Mouse (Mus musculus) layer of hippocampus, adult 11-12 months (tissue): ENCODE data around the gene Coro2b.
A peak's percentile ranks its signal among the peaks of the same experiment; 100 is the strongest.

ENCODE experiments used
- DNase-seq: peaks from one replicate; pipeline ENCODE4 v3.0.0; 2022; ENCODE audit warnings: low spot score

The Coro2b gene

DNA sequence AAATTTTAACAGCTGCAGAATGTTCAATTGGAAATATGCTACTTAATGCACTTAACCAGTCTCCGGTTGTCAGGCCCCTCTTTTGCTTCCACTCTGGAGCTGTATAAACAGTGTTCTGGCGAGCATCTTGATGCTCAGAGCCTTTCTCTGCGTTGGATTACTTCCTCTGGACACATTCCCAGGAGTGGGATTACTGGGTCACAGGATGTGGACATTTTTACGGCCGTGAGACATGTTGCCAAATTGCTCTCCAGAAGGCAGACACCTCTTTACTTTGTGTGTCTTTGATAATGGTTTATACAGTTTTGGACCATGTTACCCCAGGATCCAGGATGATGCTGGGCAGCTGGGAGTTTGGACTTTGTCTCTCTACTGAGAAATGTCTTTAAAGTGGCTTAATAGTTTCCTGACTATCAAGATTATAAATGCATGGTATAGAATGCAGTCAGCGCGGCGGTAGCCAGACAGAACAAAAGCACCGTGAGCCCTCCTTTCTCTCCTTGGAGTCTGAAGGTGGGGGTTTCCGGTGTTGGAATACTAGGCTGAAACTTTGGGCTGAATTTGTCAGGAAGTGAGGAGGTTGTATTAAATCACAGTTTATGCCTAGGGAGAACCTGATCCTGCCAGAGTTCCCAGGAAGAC, 23.2 kb downstream of the Coro2b start:
- DNase-seq, result no peak

DNA sequence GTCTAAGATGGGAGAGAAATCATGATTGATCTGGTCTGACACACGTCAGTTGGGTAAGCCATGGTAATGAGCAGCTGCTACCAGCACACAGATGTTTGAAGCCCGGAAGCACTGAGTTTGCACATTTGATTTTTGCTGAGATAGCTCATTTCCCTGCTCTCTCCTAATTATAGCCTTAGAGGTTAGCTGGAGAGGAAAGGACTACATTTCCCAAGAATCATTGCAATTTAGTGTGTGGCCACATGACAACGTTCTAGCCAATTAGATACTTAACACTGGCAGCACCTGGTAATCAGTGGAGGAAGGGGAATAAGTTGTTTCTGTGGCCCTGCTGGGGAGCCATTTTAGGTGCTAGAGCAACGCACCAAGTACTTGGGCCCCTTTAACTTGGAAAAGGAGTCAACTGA, 26.3 kb downstream of the Coro2b start:
- DNase-seq, result no peak

DNA sequence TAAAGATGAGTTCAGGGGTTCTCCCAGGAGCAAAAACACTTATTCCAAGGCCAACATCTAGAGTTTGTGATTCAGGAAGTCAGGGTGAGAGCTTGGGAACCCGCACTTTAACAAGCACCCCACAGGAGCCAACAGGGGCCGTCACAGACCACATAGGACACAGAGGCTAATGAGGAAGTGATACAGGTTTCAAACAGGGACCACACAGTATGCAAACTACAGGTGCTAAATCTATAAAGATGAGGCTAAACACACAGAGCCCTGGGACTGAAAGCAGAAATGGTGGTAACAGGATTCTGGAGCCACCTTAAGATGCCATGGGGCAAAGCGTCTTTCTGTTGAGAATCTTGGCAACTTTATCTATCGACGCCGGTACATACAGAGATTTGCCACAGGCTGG, 27.2 kb downstream of the Coro2b start:
- no peak for DNase-seq

DNA sequence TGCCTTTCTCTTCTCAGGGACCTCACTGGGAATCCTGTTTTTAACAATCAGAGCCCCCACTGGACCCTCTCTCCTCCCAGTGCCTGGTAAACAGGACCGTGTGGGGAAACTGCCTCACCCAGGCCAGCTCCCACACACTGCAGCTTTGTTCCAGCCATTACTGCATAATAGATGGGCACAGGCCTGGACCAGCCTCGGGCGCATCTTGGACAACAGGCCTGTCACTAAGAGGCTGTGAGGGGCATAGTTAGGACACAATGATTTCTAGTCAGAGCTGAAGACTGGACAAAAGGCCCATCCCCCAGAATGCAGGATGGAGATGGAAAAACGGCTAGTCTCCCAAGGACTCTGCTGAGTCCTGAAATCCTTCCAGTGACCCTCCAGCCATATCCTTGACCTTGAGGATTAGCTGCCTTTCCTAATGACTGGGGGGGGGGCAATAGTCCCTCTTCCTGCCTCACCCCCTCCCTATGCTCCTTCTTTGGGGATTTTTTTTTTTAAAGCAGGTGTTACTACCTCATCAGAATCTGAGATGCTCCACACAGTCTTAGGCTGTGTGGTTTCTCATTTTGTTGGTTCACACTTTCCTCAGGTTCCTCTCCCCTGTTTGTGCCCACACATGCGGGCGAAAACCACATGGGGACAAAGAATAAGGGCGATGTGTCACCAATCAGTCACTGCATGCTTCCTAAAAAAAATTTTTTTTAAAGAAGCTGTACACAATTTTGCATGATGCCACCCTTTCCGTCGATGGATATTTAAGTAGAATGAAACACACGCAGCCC, 27.9 kb downstream of the Coro2b start:
- DNase-seq, result peak; percentile 63

DNA sequence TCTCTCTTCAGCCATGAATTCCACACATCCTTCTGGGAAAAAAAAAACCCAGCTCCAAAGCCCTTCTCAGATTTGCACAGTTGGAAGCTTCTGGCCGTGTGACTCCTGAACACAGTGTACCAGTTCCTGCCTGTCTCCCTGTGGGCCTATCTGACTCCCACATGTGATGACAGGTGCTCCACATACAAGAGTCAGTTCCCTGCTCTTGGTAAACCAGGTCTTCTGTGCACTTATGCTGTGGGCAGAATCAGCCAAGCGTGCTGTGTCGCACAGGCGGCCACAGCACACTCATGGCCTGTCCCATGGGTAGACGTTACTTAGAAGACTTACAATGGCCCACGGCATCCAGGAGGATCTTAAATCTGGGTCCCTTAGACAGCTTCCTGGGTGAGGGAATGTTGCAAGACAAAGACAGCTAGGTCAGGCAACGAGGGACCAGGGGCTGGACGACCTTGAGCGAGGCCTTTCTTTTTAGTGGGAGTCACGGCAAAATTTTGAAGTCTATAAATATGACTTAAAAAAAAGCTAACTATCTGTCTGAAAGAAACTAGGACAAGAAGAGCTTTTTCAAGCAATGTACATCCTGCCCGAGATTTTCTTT, 30.3 kb downstream of the Coro2b start:
- no peak for DNase-seq

DNA sequence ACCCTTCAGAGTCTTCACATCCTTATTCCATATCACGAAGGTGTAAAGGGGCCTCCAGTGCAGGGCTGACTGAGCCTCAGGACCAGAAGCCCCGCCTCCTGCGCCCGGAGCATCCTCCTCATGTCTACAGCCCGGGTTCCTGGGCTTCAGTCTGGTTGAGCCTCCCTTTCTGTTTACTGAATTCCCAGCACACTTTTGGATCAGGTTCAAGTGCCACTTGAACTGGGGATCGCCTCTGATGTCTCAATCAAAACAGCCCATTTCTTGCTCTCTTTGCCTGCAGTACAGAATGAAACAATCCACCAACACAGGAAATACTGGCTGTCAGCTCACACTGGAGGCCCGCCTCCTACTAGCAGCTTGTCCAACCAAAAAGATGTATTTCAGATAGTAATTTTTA, 32.7 kb downstream of the Coro2b start:
- no peak for DNase-seq

DNA sequence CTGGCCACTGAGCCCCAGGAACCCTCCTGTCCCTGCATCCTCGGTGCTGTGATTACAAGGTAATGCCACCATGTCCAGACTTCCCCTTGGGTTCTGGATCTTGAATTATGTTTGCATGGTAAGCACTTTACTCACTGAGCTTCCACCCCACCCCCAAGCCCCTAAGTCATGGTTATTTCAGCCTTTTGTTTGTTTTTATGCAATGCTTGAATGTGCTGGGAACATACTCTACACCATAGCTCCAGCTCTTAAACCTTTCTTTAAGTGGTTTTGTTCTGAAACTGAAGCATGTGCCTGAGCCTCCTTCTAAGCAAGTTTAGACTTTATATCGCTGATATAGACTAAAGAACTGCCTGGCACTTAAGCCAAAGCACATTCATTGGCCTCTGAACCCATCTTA, 34.5 kb downstream of the Coro2b start:
- DNase-seq, result no peak

DNA sequence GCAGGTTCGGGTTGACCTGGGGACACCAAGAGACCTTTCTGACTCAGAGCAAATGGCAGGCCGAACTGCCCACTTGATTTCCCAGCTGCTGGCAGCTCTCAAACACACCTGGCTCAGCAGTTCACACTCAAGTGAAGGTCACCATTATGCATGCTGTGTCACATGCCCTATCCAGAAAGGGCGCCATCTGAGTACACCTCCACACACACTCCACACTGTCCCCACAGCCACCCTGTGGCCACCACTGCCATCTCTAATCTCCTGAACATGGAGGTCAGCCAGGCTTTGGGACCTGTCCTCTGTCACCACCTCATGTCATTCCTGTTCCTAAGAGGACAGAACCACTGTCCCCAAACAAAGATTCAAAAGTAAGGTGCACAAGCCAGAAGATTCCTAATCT, 35.3 kb downstream of the Coro2b start:
- DNase-seq, result no peak

DNA sequence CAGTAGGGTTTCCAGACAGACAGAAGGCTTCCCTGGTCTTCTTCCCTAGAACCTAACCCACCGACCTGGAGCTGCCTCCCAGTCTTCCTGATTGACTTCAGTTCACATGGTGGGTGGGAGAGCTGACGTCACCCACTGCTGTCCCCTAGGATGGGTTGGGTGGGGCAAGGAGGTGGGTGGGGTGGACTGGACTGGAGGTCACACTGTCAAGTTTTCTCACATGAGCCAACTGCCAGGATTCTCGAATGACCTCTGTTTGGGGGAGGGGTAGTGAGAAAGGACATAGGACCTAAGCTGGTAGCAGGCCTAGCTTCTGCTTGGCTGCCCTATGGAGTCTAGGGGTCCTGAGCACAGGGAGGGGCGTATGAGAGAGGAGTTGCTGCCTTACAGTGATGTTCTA, 36.8 kb downstream of the Coro2b start:
- DNase-seq, result no peak

DNA sequence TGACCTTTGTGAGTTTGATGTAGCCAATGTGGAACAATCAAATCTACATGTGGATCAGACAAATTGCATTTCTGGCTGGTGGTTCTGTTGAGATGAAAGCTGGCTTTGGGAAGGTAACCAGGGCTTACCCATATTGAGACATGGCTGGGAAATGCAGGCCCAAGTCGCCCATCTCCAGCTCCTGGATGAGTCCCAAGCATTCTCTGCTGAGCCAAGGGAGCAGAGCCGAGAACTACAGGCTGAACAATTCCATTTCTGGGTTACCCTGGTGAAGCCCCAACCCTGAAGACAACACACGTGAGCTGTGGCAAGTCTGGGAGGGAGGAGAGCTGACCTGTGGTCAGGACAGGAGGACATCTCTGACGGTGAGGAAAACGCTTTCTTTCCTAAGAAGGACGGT, 37.9 kb downstream of the Coro2b start:
- no peak for DNase-seq

DNA sequence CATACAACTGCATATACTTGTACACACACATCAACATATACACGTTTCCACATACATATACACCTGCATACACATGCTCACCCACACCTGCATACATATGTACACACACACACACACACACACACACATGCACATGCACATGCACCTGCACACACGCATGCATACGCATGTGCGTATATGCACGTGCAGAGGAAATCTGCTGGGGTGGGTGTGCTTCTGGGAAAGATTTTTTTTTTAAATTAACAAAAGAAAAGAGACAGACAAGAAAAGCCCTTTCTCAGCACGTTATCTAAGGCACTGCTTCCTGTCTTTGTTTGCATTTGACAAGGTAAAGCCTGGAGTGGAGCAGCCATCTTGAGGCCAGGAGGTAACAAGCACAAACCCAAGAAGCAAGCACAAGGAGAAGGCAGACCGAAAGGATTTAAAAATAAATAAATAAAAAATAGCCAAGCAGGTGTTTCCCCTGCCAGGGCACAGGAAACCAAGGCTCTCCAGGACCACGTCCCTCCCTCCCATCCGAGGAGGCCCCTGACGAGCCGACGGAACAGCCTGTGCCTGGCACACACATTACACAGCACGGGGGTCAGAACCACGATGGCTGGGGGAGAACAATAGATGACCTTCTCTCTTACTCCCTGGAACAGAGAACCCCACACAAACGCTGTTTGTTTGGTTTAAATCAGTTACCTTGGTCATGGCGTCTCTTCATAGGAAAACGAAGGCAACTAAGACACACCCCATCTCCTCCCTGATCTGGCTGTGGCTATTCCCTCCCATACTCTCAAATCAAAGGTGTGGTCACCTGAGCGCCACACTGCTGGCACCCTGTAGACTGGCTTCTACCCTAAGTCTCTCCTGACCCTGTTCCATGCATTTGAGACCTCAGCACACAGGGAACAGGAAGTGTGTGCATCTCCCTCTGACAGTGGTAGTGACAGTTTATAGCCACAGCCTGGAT, 39.4 kb downstream of the Coro2b start:
- no peak for DNase-seq

DNA sequence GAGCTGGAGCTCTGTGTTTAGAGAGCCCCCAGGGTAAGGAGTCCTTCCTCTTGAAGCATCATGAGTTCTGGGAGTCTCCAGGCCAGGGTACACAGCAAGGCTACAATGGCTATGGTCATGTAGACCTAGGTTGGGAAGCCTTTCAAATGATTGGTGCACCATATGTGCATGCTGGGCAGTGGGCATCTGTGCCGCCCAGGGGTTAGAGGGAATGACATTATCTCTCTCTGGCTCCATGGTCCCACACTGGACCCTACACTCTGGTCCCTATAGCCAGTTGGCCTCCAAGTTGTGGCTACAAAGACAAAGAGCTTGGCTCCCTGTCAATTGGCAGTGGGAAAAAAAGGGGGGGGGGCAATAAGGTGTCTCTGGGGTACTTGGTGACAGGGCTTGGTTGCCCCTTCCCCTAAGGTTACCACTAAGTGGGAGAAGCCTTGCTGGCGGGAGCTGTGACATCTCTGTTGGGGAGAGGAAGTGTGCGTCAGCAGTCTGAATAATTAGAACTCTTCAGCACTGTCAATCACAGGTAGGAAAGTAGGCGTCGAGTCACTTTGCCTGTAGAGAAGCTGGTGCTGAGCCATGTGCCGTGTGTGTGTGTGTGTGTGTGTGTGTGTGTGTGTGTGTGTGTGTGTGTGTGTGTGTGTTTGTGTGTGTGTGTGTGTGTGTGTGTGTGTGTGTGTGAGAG, 44.4 kb downstream of the Coro2b start:
- no peak for DNase-seq

DNA sequence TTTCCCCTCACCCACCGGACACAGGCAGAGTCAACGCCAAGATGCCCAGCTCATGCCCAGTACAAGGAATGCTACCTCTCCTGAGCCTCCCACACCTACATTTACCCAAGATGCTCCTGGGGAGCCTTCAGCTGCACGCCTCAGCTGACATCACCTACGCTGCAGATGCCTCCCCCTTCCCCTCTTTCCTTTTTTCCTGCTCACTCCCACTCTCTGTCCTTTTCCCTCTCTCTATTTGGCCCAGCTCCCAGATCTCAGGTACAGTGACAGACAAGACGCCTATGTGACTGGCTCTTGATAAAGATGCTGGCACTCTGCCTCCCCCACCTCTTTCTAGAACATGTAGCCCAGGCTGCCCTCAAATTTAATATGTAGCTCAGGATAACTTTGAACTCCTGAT, 45.2 kb downstream of the Coro2b start:
- DNase-seq, result no peak

DNA sequence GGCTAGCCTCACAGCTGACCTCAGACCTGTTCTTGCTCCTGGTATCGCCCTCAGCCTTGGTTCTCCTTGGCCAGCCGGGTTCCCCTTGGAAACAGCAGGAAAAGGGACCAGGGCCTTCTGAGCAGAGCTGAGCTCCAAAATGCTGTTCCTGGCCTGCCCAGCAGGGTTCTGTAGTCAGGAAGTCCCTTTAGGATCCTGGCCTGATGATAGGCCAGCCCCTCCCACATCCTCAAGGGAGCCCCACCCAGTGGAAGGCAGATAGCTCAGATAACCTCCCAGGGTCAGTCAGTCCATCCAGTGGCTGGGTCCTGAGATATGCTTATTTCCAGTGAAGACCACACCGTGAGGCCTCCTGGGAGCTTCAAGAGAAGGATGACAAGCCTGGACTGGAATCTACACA, 45.7 kb downstream of the Coro2b start:
- no peak for DNase-seq

DNA sequence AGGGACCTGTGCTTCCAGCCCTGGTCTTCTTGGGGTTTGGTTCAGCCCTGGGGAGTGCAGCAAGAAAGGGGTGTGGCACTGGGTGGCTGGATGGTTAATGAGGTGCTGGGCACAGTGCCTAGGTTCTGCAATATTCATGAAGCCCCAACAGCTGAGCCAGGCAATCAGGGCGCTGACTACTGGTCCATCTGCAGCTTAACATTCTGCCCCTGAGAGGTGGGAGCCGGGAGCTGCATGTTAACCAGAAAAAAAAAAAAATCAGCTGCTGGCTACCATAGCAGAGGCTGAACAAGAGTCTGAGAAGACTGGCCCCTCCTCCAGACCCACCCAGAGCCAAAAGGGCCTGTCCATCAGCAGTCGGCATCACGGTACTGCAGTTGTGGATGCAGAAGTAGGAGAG, 52.7 kb downstream of the Coro2b start:
- DNase-seq, result peak; percentile 58

DNA sequence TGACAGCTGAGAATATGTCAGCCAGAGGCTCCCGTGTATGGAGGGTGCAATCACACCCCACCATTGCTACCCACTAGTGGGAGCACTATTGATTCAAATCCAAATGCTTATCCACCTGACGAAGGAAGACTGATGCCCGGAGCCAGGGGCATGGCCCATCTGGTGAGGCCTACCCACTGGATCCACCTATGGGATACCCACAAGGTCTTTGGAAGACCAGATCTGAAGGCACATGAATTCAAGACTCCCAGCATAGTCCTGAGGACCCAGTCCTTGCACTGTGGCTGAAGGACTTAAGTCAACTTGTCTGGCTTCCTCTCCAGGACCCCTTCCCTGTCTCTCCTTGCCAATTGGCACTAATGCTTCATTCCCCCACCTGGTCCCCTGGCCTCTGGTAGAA, 54.1 kb downstream of the Coro2b start:
- DNase-seq, result no peak

DNA sequence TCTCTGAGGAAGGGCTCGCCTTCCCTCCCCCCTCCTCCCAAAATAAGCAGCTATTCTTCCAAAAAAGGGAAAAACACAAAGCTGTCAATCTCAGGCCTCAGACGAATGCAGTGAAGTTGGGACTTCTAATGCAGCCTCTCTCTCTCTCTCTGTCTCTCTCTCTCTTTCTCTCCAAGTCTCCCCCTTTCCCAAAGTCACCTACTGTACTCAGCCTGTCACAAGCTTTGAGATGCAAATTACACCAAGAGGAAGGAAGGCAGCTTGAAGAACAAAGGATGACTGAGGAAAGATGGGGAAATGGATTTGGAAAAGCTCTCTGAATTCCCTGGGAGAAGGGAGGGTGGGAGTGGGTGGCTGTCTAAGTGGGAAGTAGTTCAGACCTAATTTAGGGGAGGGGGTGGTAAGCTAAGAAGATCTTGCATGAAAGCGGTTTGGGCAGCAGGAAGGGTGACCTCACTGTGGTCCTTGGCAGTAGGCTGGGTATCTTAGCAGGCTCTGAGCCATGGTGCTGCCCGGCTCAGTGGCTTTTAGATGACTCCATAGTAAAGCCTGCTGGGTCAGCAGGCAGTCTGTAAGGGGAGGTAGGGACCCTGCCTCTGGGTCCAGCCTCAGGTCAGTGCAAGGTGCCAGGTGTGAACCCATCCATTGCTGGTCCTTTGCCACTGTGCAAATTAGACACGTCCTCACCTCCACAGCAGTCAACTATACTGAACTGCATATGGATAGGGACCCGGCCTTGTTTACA, 55.8 kb downstream of the Coro2b start:
- DNase-seq, result no peak

DNA sequence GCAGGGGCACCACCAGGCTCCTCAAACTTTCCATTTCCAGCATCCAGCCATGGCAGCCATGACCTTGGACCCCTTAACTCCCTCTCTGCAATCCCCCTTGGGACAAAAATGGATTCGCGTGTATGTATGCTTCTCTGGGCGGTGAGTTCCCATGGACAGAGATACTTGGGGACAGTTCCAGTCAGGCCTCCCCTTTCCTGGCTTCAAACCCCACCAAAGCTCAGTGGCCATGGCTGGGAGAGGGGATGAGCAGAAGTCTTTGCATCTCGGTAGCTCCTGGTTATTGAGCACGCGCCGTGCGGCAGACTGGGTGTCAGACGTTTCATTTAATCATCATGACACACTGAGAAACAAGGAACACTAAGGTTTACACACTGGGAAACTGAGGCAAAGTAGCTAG, 56.7 kb downstream of the Coro2b start:
- no peak for DNase-seq

DNA sequence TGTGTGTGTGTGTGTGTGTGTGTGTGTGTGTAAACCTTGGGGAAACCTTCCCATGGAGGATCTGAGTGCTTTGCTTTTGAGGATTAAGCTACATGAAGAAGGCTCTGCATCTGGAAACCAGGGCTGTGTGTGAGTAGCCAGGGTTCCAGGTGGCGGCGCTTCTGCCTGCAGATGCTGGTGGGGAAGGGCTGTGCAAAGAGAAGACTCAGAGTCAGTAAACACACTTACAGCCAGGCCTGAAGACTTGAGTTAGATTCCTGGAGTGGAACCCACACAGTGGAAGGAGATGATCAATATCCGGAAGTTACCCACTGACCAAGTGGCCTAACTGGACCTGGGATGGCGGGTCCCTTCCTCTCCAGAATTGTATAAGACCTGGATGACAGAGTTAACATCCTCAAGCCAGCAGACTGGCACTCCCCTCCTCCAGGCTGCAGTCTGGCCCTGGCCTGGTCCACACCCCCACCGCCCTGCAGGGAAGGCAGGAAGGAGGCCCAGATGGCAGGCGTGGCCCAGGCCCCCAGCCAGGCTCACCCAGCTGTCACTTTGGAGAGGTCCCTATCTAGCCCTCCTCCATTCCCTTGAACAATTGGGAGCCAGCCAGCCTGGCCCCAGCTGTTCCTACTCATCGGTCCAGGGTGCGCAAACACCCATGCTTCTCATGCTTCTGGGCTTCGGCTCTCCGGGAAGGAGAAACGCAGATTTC, 59.9 kb downstream of the Coro2b start:
- DNase-seq, result peak; percentile 92

DNA sequence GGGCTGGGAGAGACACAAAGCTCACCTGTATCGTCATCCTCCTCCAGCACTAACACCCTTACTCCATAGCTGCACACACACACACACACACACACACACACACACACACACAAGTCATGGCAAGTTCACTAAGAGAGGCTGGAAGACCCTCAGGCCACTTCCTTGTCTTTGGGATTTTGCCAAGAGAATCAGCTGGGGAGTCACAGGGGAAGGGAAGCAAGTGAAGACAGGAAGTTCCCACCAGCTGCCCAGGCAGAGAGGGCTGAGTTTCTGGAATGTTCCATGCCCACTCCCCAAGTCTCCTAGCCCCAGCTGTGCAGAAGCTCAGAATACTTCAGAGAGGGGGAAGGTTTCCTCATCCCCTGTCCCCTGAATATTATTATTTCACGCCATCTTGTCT, 62.6 kb downstream of the Coro2b start:
- DNase-seq, result no peak
